ENCODE assay signal across 11 mouse cellular contexts in genomic region chr13:55288854-55289253, GRCm38 (mm10). TPM values are rescaled to one million over a fixed set of nuclear protein-coding genes. Genes with fewer than 3 reads are reported as not detected.
DNase-seq lines count a peak whose midpoint lies in the region; ATAC-seq and TF ChIP-seq lines count a peak whose summit lies in the region.
"Had no signal": no experiment of that assay in that cellular context is flagged by ENCODE, and none has a peak within 500 bp of the region (broad histone marks: within the 10 kb centered on the region; RNA-seq: fewer than 3 reads in every experiment).

No protein-coding gene starts in this region.

- no peaks in the 10 kb centered on the region for H3K27me3 ChIP-seq in stomach, postnatal 0 days (ENCODE audit: control insufficient read depth, insufficient read depth, low read length)
- H3K27me3 ChIP-seq: limb, embryonic 15.5 days had no signal

- TF ChIP-seq EP300 in stomach, postnatal 0 days (optimal IDR thresholded peaks at IDR 0.05), result no peak

- no peak overlapping the region for H3K9ac ChIP-seq in stomach, postnatal 0 days (ENCODE audit: low read length)
- H3K9ac ChIP-seq: limb, embryonic 15.5 days had no signal

- peak; percentile 51 for DNase-seq in CD4-positive, CD25-positive, alpha-beta regulatory T cell, adult 2 months (ENCODE audit: low read depth, low spot score)
- peak; percentile 14 for DNase-seq in kidney, postnatal 14 days
- DNase-seq in kidney, adult 8-10 months, result no peak
- DNase-seq in thymus, postnatal 4 days, result peak; percentile 30
- DNase-seq in thymus, postnatal 36 days, result no peak
- DNase-seq in stomach, postnatal 0 days (ENCODE audit: low spot score), result no peak
- DNase-seq in urinary bladder, postnatal 36 days (ENCODE audit: low spot score in 2 of 2), result no peak
- DNase-seq: cerebellum, postnatal 36 days had no signal

- H3K4me1 ChIP-seq in stomach, postnatal 0 days (replicated peaks; ENCODE audit: control insufficient read depth, insufficient read depth), result no peaks in the 10 kb centered on the region
- H3K4me1 ChIP-seq: limb, embryonic 15.5 days had no signal

- H3K4me3 ChIP-seq in stomach, postnatal 0 days (ENCODE audit: low read depth, low read length), result no peak overlapping the region
- H3K4me3 ChIP-seq: limb, embryonic 15.5 days had no signal

- H3K9me3 ChIP-seq in stomach, postnatal 0 days (ENCODE audit: control insufficient read depth, low read length), result no peaks in the 10 kb centered on the region
- H3K9me3 ChIP-seq: limb, embryonic 15.5 days had no signal

- peak; percentile 39 for TF ChIP-seq CTCF in stomach, postnatal 0 days (IDR thresholded peaks at IDR 0.05; ENCODE audit: low read depth)

- ATAC-seq in CD4-positive, CD25-positive, alpha-beta regulatory T cell, adult 4 months, result no peak
- no peak for ATAC-seq in stomach, postnatal 0 days (ENCODE audit: low FRiP score, low TSS enrichment)

- H3K36me3 ChIP-seq in stomach, postnatal 0 days (ENCODE audit: control insufficient read depth, insufficient read depth, low read length), result peaks cover 10% of the 10 kb centered on the region

- WGBS in stomach, postnatal 0 days, result 77% methylated on average over 3 of the region's 3 CpGs

- no peak overlapping the region for H3K4me2 ChIP-seq in stomach, postnatal 0 days (replicated peaks; ENCODE audit: low read depth)
- H3K4me2 ChIP-seq: limb, embryonic 15.5 days had no signal

- no peak overlapping the region for H3K27ac ChIP-seq in stomach, postnatal 0 days (replicated peaks)
- H3K27ac ChIP-seq: limb, embryonic 15.5 days; macrophage had no signal

RNA-seq across cellular contexts. Expression of gene Prelid1, which starts 31.4 kb away (rescaled TPM):
- 100 to 1,000 TPM; 207 to 213 TPM for polyA plus RNA-seq in CD4-positive, CD25-positive, alpha-beta regulatory T cell, adult 4 months (2017; shearing (Covaris generic))
- polyA plus RNA-seq in stomach, postnatal 0 days (2015; fragmentation: Nextera tagmentation; extraction: Ambion mirVana), result 350 and 354 TPM in 2 replicates

RNA-seq across cellular contexts. Expression of gene Rab24, which starts 32.9 kb away (rescaled TPM):
- polyA plus RNA-seq in CD4-positive, CD25-positive, alpha-beta regulatory T cell, adult 4 months (2017; shearing (Covaris generic)), result 10 to 100 TPM in 1 of 2 experiments, 1 to 10 TPM in 1; 7.1 to 14.0 TPM
- 79.7 and 85.3 TPM in 2 replicates for polyA plus RNA-seq in stomach, postnatal 0 days (2015; fragmentation: Nextera tagmentation; extraction: Ambion mirVana)

RNA-seq across cellular contexts. Expression of gene Mxd3, which starts 40.8 kb away (rescaled TPM):
- 1 to 10 TPM; 3.4 to 6.1 TPM for polyA plus RNA-seq in CD4-positive, CD25-positive, alpha-beta regulatory T cell, adult 4 months (2017; shearing (Covaris generic))
- polyA plus RNA-seq in stomach, postnatal 0 days (2015; fragmentation: Nextera tagmentation; extraction: Ambion mirVana), result 9.7 and 12.4 TPM in 2 replicates

Comparison
In these comparisons a context has a peak if more than half of its experiments do, and no peak if none do; other contexts are left out.
1. DNase-seq: peak in CD4-positive, CD25-positive, alpha-beta regulatory T cell, adult 2 months (single experiment), kidney, postnatal 14 days (single experiment) and thymus, postnatal 4 days (single experiment); none in kidney, adult 8-10 months (0 of 2), thymus, postnatal 36 days (0 of 2), stomach, postnatal 0 days (single experiment) and urinary bladder, postnatal 36 days (0 of 2).